Mouse (Mus musculus): ENCODE data around the gene Efnb3. TPM values are rescaled to one million over a fixed set of nuclear protein-coding genes. Genes with fewer than 3 reads are reported as not detected.
A peak's percentile ranks its signal among the peaks of the same experiment; 100 is the strongest.

Gene Efnb3
- polyA plus RNA-seq, 1 experiment from 2014 or later, result 4.6 TPM

GRCm38 (mm10) chr11:69557381-69557958, 2.5 kb downstream of the Efnb3 start:
- no peak overlapping the region for H3K27ac ChIP-seq (ENCODE audit: low read depth, low read length)
- no peaks in the 10 kb centered on the region; the same call in 1 of the 2 replicates for H3K27me3 ChIP-seq (replicated peaks; ENCODE audit: control insufficient read depth, insufficient read depth, low read length)
- H3K36me3 ChIP-seq (ENCODE audit: control insufficient read depth, insufficient read depth), result peaks cover 17% of the 10 kb centered on the region
- no peaks in the 10 kb centered on the region for H3K9me3 ChIP-seq (ENCODE audit: control insufficient read depth)
- no peak for ATAC-seq
- H3K9ac ChIP-seq (ENCODE audit: low read depth, low read length), result no peak overlapping the region
- TF ChIP-seq CTCF (IDR thresholded peaks at IDR 0.05; ENCODE audit: low read depth), result no peak
- no peak overlapping the region for H3K4me3 ChIP-seq (ENCODE audit: low read depth, low read length)
- 0 out of 2 replicates have a peak, but pooled peaks cover 3% of the 10 kb centered on the region for H3K4me1 ChIP-seq (replicated peaks; ENCODE audit: control insufficient read depth, insufficient read depth, low read length)
- WGBS, result 49% methylated on average over 14 of the region's 14 CpGs
- no peak overlapping the region for H3K4me2 ChIP-seq (replicated peaks; ENCODE audit: low read depth)

DNA sequence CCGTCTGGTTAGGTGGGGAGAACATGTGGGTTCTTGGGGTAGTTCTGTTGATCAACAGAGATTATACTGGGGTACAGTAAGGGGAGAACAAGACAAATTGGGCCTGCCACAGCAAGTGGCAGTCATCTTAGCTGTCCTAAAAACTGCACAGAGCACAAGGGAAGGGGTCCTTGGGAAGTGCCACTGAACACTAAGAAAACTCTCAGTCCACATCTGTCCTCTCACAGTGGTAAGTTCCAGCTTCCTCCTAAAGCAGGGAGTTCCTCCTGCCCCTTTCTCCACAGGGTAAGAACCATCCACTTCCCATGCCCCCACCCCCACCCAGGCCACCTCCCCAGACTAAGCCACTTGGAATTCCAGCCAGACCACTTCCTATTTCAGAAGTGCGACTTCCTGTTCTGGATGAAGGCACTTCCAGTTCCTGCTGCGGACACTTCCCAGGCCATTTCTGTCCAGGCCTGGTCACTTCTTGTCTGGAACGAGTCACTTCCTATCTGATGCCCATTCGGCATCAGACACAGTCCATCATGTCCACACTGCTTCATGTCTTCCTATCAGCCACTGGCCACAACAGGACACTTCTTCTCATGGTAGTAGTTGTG, 5.4 kb downstream of the Efnb3 start:
- H3K4me3 ChIP-seq (ENCODE audit: low read depth, low read length), result no peak overlapping the region
- no peaks in the 10 kb centered on the region for H3K9me3 ChIP-seq (ENCODE audit: control insufficient read depth)
- 0 out of 2 replicates have a peak, but pooled peaks cover 3% of the 10 kb centered on the region for H3K4me1 ChIP-seq (replicated peaks; ENCODE audit: control insufficient read depth, insufficient read depth, low read length)
- no peaks in the 10 kb centered on the region for H3K36me3 ChIP-seq (ENCODE audit: control insufficient read depth, insufficient read depth)
- H3K9ac ChIP-seq (ENCODE audit: low read depth, low read length), result no peak overlapping the region
- no peak overlapping the region for H3K4me2 ChIP-seq (replicated peaks; ENCODE audit: low read depth)
- no peak for ATAC-seq
- H3K27ac ChIP-seq (ENCODE audit: low read depth, low read length), result no peak overlapping the region
- no peak for TF ChIP-seq CTCF (IDR thresholded peaks at IDR 0.05; ENCODE audit: low read depth)
- H3K27me3 ChIP-seq (replicated peaks; ENCODE audit: control insufficient read depth, insufficient read depth, low read length), result no peaks in the 10 kb centered on the region; the same call in 1 of the 2 replicates
- WGBS, result 79% methylated on average over 5 of the region's 5 CpGs

GRCm38 (mm10) chr11:69553341-69553721, 6.7 kb downstream of the Efnb3 start:
- no peaks in the 10 kb centered on the region for H3K4me1 ChIP-seq (replicated peaks; ENCODE audit: control insufficient read depth, insufficient read depth, low read length)
- H3K9me3 ChIP-seq (ENCODE audit: control insufficient read depth), result no peaks in the 10 kb centered on the region
- ATAC-seq, result no peak
- no peak overlapping the region for H3K4me3 ChIP-seq (ENCODE audit: low read depth, low read length)
- WGBS, result 35% methylated on average over 2 of the region's 2 CpGs
- H3K27me3 ChIP-seq (replicated peaks; ENCODE audit: control insufficient read depth, insufficient read depth, low read length), result no peaks in the 10 kb centered on the region; the same call in 1 of the 2 replicates
- no peak for TF ChIP-seq CTCF (IDR thresholded peaks at IDR 0.05; ENCODE audit: low read depth)
- no peaks in the 10 kb centered on the region for H3K36me3 ChIP-seq (ENCODE audit: control insufficient read depth, insufficient read depth)
- H3K4me2 ChIP-seq (replicated peaks; ENCODE audit: low read depth), result no peak overlapping the region
- no peak overlapping the region for H3K9ac ChIP-seq (ENCODE audit: low read depth, low read length)
- H3K27ac ChIP-seq (ENCODE audit: low read depth, low read length), result no peak overlapping the region

GRCm38 (mm10) chr11:69552622-69553340, 7.2 kb downstream of the Efnb3 start:
- Histone ChIP-seq H3K36me3 (ENCODE audit: control insufficient read depth, insufficient read depth) (no peaks in the 10 kb centered on the region), H3K9ac (ENCODE audit: low read depth, low read length) (no peak overlapping the region), H3K4me1 (replicated peaks; ENCODE audit: control insufficient read depth, insufficient read depth, low read length) (no peaks in the 10 kb centered on the region), H3K9me3 (ENCODE audit: control insufficient read depth) (no peaks in the 10 kb centered on the region), H3K4me3 (ENCODE audit: low read depth, low read length) (no peak overlapping the region), H3K27me3 (replicated peaks; ENCODE audit: control insufficient read depth, insufficient read depth, low read length) (no peaks in the 10 kb centered on the region; the same call in 1 of the 2 replicates), H3K4me2 (replicated peaks; ENCODE audit: low read depth) (no peak overlapping the region), H3K27ac (ENCODE audit: low read depth, low read length) (no peak overlapping the region)
- no peak for TF ChIP-seq CTCF (IDR thresholded peaks at IDR 0.05; ENCODE audit: low read depth)
- no peak for ATAC-seq
- 28% methylated on average over 14 of the region's 14 CpGs for WGBS

DNA sequence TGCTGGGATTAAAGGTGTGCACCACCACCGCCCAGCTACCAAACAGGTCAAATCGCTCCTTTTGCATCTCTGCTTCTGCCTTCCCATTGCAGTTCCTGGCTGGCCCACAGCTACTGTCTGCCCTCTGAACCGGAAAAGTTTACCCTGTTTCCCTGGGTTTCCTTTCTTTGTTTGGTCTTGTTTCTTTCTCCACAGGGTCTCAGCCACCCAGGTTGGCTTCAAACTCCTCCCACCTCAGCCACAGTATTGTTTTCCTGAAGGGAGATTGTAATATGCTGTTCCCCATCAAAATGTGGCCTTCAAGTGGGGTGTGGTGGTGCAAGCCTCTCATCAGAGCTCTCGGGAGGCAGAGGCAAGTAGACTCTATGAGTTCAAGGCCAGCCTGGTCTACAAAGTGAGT, 8.7 kb downstream of the Efnb3 start:
- Histone ChIP-seq H3K4me1 (replicated peaks; ENCODE audit: control insufficient read depth, insufficient read depth, low read length) (0 out of 2 replicates have a peak, but pooled peaks cover 2% of the 10 kb centered on the region), H3K9ac (ENCODE audit: low read depth, low read length) (no peak overlapping the region), H3K4me2 (replicated peaks; ENCODE audit: low read depth) (no peak overlapping the region), H3K36me3 (ENCODE audit: control insufficient read depth, insufficient read depth) (no peaks in the 10 kb centered on the region), H3K27me3 (replicated peaks; ENCODE audit: control insufficient read depth, insufficient read depth, low read length) (no peaks in the 10 kb centered on the region), H3K27ac (ENCODE audit: low read depth, low read length) (no peak overlapping the region), H3K9me3 (ENCODE audit: control insufficient read depth) (no peaks in the 10 kb centered on the region), H3K4me3 (ENCODE audit: low read depth, low read length) (no peak overlapping the region)
- no peak for TF ChIP-seq CTCF (IDR thresholded peaks at IDR 0.05; ENCODE audit: low read depth)
- no peak for ATAC-seq
- WGBS, result 75% methylated on average over 4 of the region's 4 CpGs

DNA sequence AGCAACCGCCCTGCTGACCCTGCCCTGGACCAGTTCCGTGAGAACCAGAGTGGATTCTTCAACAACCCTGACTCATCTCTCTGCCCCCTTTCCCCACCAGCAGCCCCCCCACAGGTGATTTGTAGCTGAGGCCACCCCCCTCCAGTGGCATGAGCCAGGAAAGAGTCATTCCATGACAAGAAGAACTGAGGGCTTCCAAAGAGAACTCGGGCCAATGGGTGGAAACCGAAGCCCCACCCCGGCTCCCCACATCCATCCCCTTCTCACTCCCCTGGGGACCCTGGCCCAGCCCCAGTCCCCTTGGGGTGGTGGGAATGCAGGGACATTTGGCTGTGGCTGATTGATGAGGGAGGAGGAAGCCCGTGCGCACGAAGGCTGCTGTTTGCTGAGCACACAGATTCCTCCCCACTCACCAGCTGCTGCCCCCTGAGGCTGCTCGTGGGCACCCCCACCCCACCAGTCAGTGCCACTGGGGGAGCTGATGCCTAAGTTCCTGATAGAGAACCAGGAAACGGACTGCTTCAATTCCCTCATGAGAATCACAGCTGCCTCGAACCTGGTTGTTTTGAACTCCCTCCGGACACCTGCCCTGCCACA, 10.8 kb downstream of the Efnb3 start, which contains the start of gene Dnah2:
Gene Dnah2 (minus strand): TSS at position 51 of the 597 bp plus-strand sequence.
- no peak for ATAC-seq
- H3K4me3 ChIP-seq (ENCODE audit: low read depth, low read length), result no peak within 1 kb of the TSS
- no peak within 1 kb of the TSS for H3K27ac ChIP-seq (ENCODE audit: low read depth, low read length)
- no peak within 1 kb of the TSS for H3K9ac ChIP-seq (ENCODE audit: low read depth, low read length)
- no peaks in the 10 kb centered on the region for H3K9me3 ChIP-seq (ENCODE audit: control insufficient read depth)
- H3K27me3 ChIP-seq (replicated peaks; ENCODE audit: control insufficient read depth, insufficient read depth, low read length), result no peaks in the 10 kb centered on the region
- H3K36me3 ChIP-seq (ENCODE audit: control insufficient read depth, insufficient read depth), result no peaks in the 10 kb centered on the region
- no peak within 1 kb of the TSS for H3K4me2 ChIP-seq (replicated peaks; ENCODE audit: low read depth)
- 0 out of 2 replicates have a peak, but pooled peaks cover 4% of the 10 kb centered on the region for H3K4me1 ChIP-seq (replicated peaks; ENCODE audit: control insufficient read depth, insufficient read depth, low read length)
- 37% methylated on average over 12 of the region's 12 CpGs for WGBS
- TF ChIP-seq CTCF (IDR thresholded peaks at IDR 0.05; ENCODE audit: low read depth), result 0 out of 2 replicates have a peak, but pooled peaks have one; percentile 15

Measured in intestine, postnatal 0 days (tissue).